Mouse (Mus musculus) effector memory CD4-positive, alpha-beta T cell, adult 5 months (primary cell): Measurements from ENCODE around the gene Gm5108. TPM values are rescaled to one million over a fixed set of nuclear protein-coding genes. Genes with fewer than 3 reads are reported as not detected.

ENCODE experiments used
- polyA plus RNA-seq: library from polyadenylated mRNA; unstranded; fragments of 100-300 nt; shearing (Covaris generic); gene quantifications from one replicate; pipeline ENCODE4 v1.2.1, GENCODE M21; 2017

The Gm5108 gene
- polyA plus RNA-seq = not detected

GRCm38 (mm10) chr5:67941369-67941768 lies at the start of gene Gm5108:
TSS of gene Gm5108 (plus strand) at chr5:67941669.

GRCm38 (mm10) chr5:67946321-67946720 lies 4.9 kb downstream of the Gm5108 start, which contains the start of gene Gm21905:
TSS of gene Gm21905 (minus strand) at chr5:67946421.

Other genes starting within 250 kb of the Gm5108 start
- gene Atp8a1, start 94.2 kb upstream of the Gm5108 start, polyA plus RNA-seq = 26.3 TPM
- gene Gm21905, start 4.8 kb downstream of the Gm5108 start, polyA plus RNA-seq = not detected
- not detected for gene Grxcr1, start 90.2 kb downstream of the Gm5108 start, polyA plus RNA-seq